Mouse (Mus musculus) heart, adult 2 months (tissue): Measurements from ENCODE around the gene Mta3. TPM values are rescaled to one million over a fixed set of nuclear protein-coding genes. Genes with fewer than 3 reads are reported as not detected.
A peak's percentile ranks its signal among the peaks of the same experiment; 100 is the strongest.

Source experiments
- DNase-seq, 2 experiments: peaks; one replicate each; pipeline ENCODE4 v3.0.0; 2021
- H3K27ac ChIP-seq: fragments of 200-600 bp; 2 replicates; pipeline ENCODE4 v1.8.1; 2022
- H3K27me3 ChIP-seq: fragments of 200-500 bp; 2 replicates; pipeline ENCODE4 v1.6.1; 2012; ENCODE audit warnings: mild to moderate bottlenecking, low read length, inconsistent platforms, mixed read lengths; ENCODE audit not compliant: control insufficient read depth, insufficient read depth
- H3K36me3 ChIP-seq: fragments of 200-500 bp; 2 replicates; pipeline ENCODE4 v1.6.1; 2012; ENCODE audit warnings: low read length, inconsistent platforms; ENCODE audit not compliant: control insufficient read depth, insufficient read depth
- H3K4me1 ChIP-seq: fragments of 200-500 bp; 2 replicates; pipeline ENCODE4 v1.6.1; 2011; ENCODE audit warnings: low read length; ENCODE audit not compliant: control insufficient read depth, insufficient read depth
- H3K4me3 ChIP-seq: fragments of 200-600 bp; 2 replicates; pipeline ENCODE4 v1.8.1; 2022
- H3K79me2 ChIP-seq: fragments of 200-500 bp; replicated peaks from 2 replicates; pipeline ENCODE4 v1.6.1; 2012; ENCODE audit warnings: mild to moderate bottlenecking, inconsistent platforms, low read length, moderate library complexity, mixed read lengths; ENCODE audit not compliant: control insufficient read depth, insufficient read depth
- H3K9ac ChIP-seq: fragments of 200-500 bp; 2 replicates; pipeline ENCODE4 v1.6.1; 2012; ENCODE audit warnings: low read depth, mild to moderate bottlenecking, control low read depth, inconsistent platforms, low read length, mixed read lengths
- CTCF ChIP-seq: fragments of 200-600 bp; IDR thresholded peaks from 2 replicates; pipeline ENCODE4 v1.8.1; 2022; ENCODE audit warnings: antibody characterized with exemption, mild to moderate bottlenecking, moderate library complexity
- EP300 ChIP-seq: fragments of 200-500 bp; IDR thresholded peaks from 2 replicates; pipeline ENCODE4 v1.6.1; 2011; ENCODE audit warnings: low read depth, low read length, control low read depth; ENCODE audit not compliant: insufficient read depth
- POLR2A ChIP-seq: fragments of 200-500 bp; IDR thresholded peaks from 2 replicates; pipeline ENCODE4 v1.6.1; 2011; ENCODE audit warnings: mild to moderate bottlenecking, low read depth, low read length, control low read depth; ENCODE audit not compliant: insufficient read depth
- WGBS: fragments of 180-500 bp; shearing (Covaris S2); methylation state at CpG from one replicate; pipeline ENCODE4 v1.1.7; 2018; 5-methylcytosine and 5-hydroxymethylcytosine counted together
- intact Hi-C: fragments of 180-260 bp; cut with DNase I; formaldehyde crosslinking; loops from one replicate; pipeline ENCODE4 v1.15.1; 2025
- polyA plus RNA-seq: library from polyadenylated mRNA; depleted of rRNA; stranded (reverse); fragments of >200 nt; gene quantifications from 2 replicates; pipeline ENCODE4 v1.2.3, GENCODE M21; 2012
- total RNA-seq, 2 experiments: library from RNA; stranded (reverse); gene quantifications; 2 replicates each; pipeline ENCODE4 v1.2.3; 2021

The Mta3 gene
- total and polyA plus RNA-seq, 3 experiments: 15.1 to 20.1 (median 17.5) TPM

DNA sequence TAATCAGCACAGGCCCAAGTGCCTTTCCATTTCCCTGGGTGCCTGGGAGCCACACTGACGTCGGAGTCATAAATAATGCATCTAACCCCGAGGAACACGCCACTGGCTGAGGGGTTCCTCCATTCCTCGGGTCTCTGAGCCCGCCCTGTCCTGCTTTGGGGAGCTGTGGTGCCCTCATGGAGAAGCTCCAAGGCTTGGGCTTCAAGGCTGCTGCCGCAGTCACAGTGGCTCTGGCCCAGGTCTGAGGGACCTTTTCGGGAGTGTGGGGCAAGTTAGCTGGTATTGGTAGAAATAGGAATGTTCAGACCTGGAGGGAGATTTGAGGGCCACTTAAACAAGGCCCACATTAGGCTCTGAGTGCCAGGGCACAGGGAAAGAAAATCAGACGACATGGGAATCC lies 12.0 kb upstream of the Mta3 start:
- no peaks in the 10 kb centered on the region for H3K79me2 ChIP-seq
- intact Hi-C loops: loop anchor here (10.0 kb wide), 1 partner anchor 161 kb away; no protein-coding TSS in a partner anchor
- H3K9ac ChIP-seq: no peak overlapping the region
- WGBS: 85% methylated on average over 9 of the region's 9 CpGs
- H3K4me1 ChIP-seq: no peaks in the 10 kb centered on the region
- DNase-seq: no peak
- TF ChIP-seq EP300: no peak
- no peak for TF ChIP-seq POLR2A
- TF ChIP-seq CTCF: no peak
- no peak overlapping the region for H3K4me3 ChIP-seq
- no peaks in the 10 kb centered on the region for H3K36me3 ChIP-seq
- H3K27me3 ChIP-seq: no peaks in the 10 kb centered on the region
- H3K27ac ChIP-seq: no peak overlapping the region

DNA sequence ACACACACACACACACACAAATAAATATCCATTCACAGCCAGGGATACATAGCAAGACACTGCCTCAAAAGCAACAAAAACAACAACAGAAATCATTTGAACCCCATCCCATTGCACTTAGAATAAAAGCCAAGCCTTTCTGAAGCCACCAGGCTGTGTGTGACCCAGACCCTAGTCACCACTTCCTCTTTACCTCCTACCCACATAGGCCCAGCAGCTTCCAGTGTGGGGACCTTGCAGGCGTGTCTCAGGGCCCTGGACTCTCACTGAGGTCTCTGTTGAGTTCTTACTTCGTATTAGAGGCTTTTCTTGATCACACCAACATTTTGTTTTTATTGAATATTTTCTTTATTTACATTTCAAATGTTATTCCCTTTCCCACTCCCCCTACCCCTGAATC lies 10.2 kb upstream of the Mta3 start:
- no peak for DNase-seq
- H3K9ac ChIP-seq: no peak overlapping the region
- no peak overlapping the region for H3K4me3 ChIP-seq
- 64% methylated on average over 2 of the region's 2 CpGs for WGBS
- intact Hi-C loops: loop anchor here (10.0 kb wide), 1 partner anchor 159 kb away; no protein-coding TSS in a partner anchor
- TF ChIP-seq POLR2A: no peak
- H3K27ac ChIP-seq: no peak overlapping the region
- H3K4me1 ChIP-seq: no peaks in the 10 kb centered on the region
- H3K27me3 ChIP-seq: no peaks in the 10 kb centered on the region
- no peaks in the 10 kb centered on the region for H3K36me3 ChIP-seq
- no peaks in the 10 kb centered on the region for H3K79me2 ChIP-seq

DNA sequence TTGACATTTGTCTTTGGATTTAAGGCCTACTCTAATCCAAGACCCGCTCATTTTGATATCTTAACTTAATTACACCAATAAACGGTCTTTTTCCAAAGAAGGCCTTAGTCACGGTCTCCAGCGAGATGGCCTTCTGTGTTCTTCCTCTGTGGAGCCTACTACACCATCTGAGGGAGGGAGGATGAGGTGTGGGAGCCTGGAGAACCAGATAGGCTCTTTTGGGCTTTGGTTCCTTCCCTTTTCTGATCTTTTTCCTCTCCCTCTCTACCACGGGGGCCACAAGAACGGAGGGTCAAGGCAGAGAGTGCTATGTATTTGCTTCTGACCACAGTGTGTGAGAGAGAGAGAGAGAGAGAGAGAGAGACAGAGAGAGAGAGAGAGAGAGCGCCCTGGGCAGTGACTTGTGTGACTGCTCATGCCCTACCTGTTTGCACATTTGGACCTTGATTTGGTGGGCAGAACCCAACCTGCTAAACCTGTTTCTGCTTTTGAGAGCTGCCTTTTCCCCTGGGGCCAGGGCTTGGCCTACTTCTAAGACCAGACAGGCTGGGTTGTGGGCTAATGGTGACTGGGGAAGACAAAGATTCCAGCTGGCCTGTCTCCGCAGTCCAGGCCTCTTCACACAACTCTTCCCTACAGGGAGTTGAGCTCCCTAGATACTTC lies 6.8 kb upstream of the Mta3 start:
- Histone ChIP-seq H3K36me3 (no peaks in the 10 kb centered on the region), H3K9ac (no peak overlapping the region), H3K79me2 (no peaks in the 10 kb centered on the region), H3K4me3 (no peak overlapping the region), H3K4me1 (no peaks in the 10 kb centered on the region), H3K27ac (no peak overlapping the region), H3K27me3 (no peaks in the 10 kb centered on the region)
- no peak for DNase-seq
- 79% methylated on average over 8 of the region's 8 CpGs for WGBS
- intact Hi-C loops: loop anchor here (10.0 kb wide), 1 partner anchor 156 kb away; no protein-coding TSS in a partner anchor
- no peak for TF ChIP-seq POLR2A
- no peak for TF ChIP-seq CTCF
- no peak for TF ChIP-seq EP300

- H3K36me3 ChIP-seq: no peaks in the 10 kb centered on the region
- DNase-seq: no peak
- no peak overlapping the region for H3K9ac ChIP-seq
- 83% methylated on average over 9 of the region's 9 CpGs for WGBS
- no peak overlapping the region for H3K27ac ChIP-seq
- no peaks in the 10 kb centered on the region for H3K27me3 ChIP-seq
- no peaks in the 10 kb centered on the region for H3K4me1 ChIP-seq
- H3K4me3 ChIP-seq: no peak overlapping the region
- TF ChIP-seq CTCF (no peak), POLR2A (no peak), EP300 (no peak)
- H3K79me2 ChIP-seq: no peaks in the 10 kb centered on the region
- intact Hi-C loops: no loop called here
Measured at GRCm38 (mm10) chr17:83700125-83700524, 5.8 kb upstream of the Mta3 start.

GRCm38 (mm10) chr17:83704469-83704868 lies 1.5 kb upstream of the Mta3 start:
- DNase-seq: peak in 1 of 2 experiments; percentile 37
- TF ChIP-seq EP300 (no peak), POLR2A (no peak), CTCF (no peak)
- Histone ChIP-seq H3K79me2 (no peaks in the 10 kb centered on the region), H3K27me3 (no peaks in the 10 kb centered on the region), H3K36me3 (no peaks in the 10 kb centered on the region), H3K4me1 (no peaks in the 10 kb centered on the region; the same call in 1 of the 2 replicates), H3K9ac (no peak overlapping the region), H3K27ac (no peak overlapping the region), H3K4me3 (no peak overlapping the region)
- WGBS: 79% methylated on average over 5 of the region's 5 CpGs
- intact Hi-C loops: no loop called here

GRCm38 (mm10) chr17:83705352-83706115 lies 429 bp upstream of the Mta3 start:
- H3K9ac ChIP-seq: peak overlapping the region; percentile 86
- WGBS: 3% methylated on average over 36 of the region's 38 CpGs
- no peaks in the 10 kb centered on the region for H3K27me3 ChIP-seq
- H3K27ac ChIP-seq: peak overlapping the region; percentile 90
- no peaks in the 10 kb centered on the region; the same call in 1 of the 2 replicates for H3K4me1 ChIP-seq
- DNase-seq: peak; percentile 62 to 70
- H3K36me3 ChIP-seq: no peaks in the 10 kb centered on the region
- intact Hi-C loops: no loop called here
- no peaks in the 10 kb centered on the region for H3K79me2 ChIP-seq
- H3K4me3 ChIP-seq: peak overlapping the region; percentile 82
- TF ChIP-seq POLR2A: peak; percentile 56; the same call in 1 of the 2 replicates
- no peak for TF ChIP-seq EP300
- no peak for TF ChIP-seq CTCF
